Comparison of ENCODE assay signal across 8 mouse cellular contexts in genomic region chr7:12921318-12921704, GRCm38 (mm10). TPM values are rescaled to one million over a fixed set of nuclear protein-coding genes. Genes with fewer than 3 reads are reported as not detected.
DNase-seq lines count a peak whose midpoint lies in the region; ATAC-seq and TF ChIP-seq lines count a peak whose summit lies in the region.

No protein-coding gene starts in this region.

- H3ac ChIP-seq in C2C12 (ENCODE audit: control insufficient read depth, insufficient read length, low read depth): peak overlapping the region; percentile 82

- H3K4me3 ChIP-seq in heart, adult 2 months: peak overlapping the region; percentile 75
- peak overlapping the region; percentile 75 for H3K4me3 ChIP-seq in C2C12 (ENCODE audit: insufficient read depth, poor library complexity, severe bottlenecking)
- H3K4me3 ChIP-seq in forebrain, embryonic 10.5 days: peak overlapping the region; percentile 86
- peak overlapping the region; percentile 84 for H3K4me3 ChIP-seq in liver, embryonic 12.5 days

- H3K36me3 ChIP-seq in heart, adult 2 months (ENCODE audit: control insufficient read depth, insufficient read depth, low read length): peaks cover 13% of the 10 kb centered on the region
- peaks cover 38% of the 10 kb centered on the region for H3K36me3 ChIP-seq in C2C12 (ENCODE audit: control insufficient read depth, insufficient read depth)
- peaks cover 36% of the 10 kb centered on the region for H3K36me3 ChIP-seq in forebrain, embryonic 10.5 days (replicated peaks)
- peaks cover 35% of the 10 kb centered on the region for H3K36me3 ChIP-seq in liver, embryonic 12.5 days

- TF ChIP-seq CTCF in heart, adult 2 months (IDR thresholded peaks at IDR 0.05): no peak
- TF ChIP-seq CTCF in C2C12 (IDR thresholded peaks at IDR 0.05; ENCODE audit: control insufficient read depth, insufficient read depth, insufficient read length): no peak

- peaks cover 4% of the 10 kb centered on the region for H3K4me1 ChIP-seq in heart, adult 2 months (ENCODE audit: control insufficient read depth, insufficient read depth, low read length)
- peaks cover 21% of the 10 kb centered on the region for H3K4me1 ChIP-seq in forebrain, embryonic 10.5 days
- H3K4me1 ChIP-seq in liver, embryonic 12.5 days: peaks cover 44% of the 10 kb centered on the region

- H3K4me2 ChIP-seq in liver, embryonic 12.5 days: peak overlapping the region; percentile 88

- H3K9me3 ChIP-seq in forebrain, embryonic 10.5 days: no peaks in the 10 kb centered on the region
- H3K9me3 ChIP-seq in liver, embryonic 12.5 days (replicated peaks): no peaks in the 10 kb centered on the region

- no peaks in the 10 kb centered on the region for H3K79me2 ChIP-seq in heart, adult 2 months (replicated peaks; ENCODE audit: control insufficient read depth, insufficient read depth, low read length)
- H3K79me2 ChIP-seq in C2C12 (ENCODE audit: control insufficient read depth, insufficient read depth): peaks cover 34% of the 10 kb centered on the region

- H3K27me3 ChIP-seq in heart, adult 2 months (ENCODE audit: control insufficient read depth, insufficient read depth, low read length): no peaks in the 10 kb centered on the region
- H3K27me3 ChIP-seq in C2C12 (ENCODE audit: control insufficient read depth, insufficient read depth, insufficient read length): no peaks in the 10 kb centered on the region
- H3K27me3 ChIP-seq in forebrain, embryonic 10.5 days (ENCODE audit: poor library complexity, severe bottlenecking): peaks cover 10% of the 10 kb centered on the region
- H3K27me3 ChIP-seq in liver, embryonic 12.5 days (replicated peaks): no peaks in the 10 kb centered on the region

- no peak for TF ChIP-seq POLR2A in heart, adult 2 months (IDR thresholded peaks at IDR 0.05; ENCODE audit: insufficient read depth, low read depth, low read length)

- ATAC-seq in liver, embryonic 12.5 days: no peak

- 0% methylated on average over 3 of the region's 3 CpGs for WGBS in heart, adult 2 months
- 0% methylated on average over 3 of the region's 3 CpGs for WGBS in forebrain, embryonic 10.5 days
- WGBS in liver, embryonic 12.5 days (ENCODE audit: insufficient replicate concordance): 0% methylated on average over 3 of the region's 3 CpGs

- TF ChIP-seq EP300 in heart, adult 2 months (IDR thresholded peaks at IDR 0.05; ENCODE audit: insufficient read depth, low read depth, low read length): no peak

- intact Hi-C loops in heart, adult 2 months (cut with DNase I): loop anchor here (5.0 kb wide), 2 partner anchors 56 to 116 kb away; partner anchors contain the start of genes Ube2m and Zfp446
- intact Hi-C loops in heart, postnatal 36 days (cut with DNase I): no loop called here

- peak overlapping the region; percentile 67 for H3K9ac ChIP-seq in heart, adult 2 months (ENCODE audit: low read depth, low read length)
- H3K9ac ChIP-seq in liver, embryonic 12.5 days: peak overlapping the region; percentile 83

- peak overlapping the region; percentile 92 for H3K27ac ChIP-seq in heart, adult 2 months
- peak overlapping the region; percentile 95 for H3K27ac ChIP-seq in forebrain, embryonic 10.5 days
- peak overlapping the region; percentile 91 for H3K27ac ChIP-seq in liver, embryonic 12.5 days

- peaks cover 31% of the 10 kb centered on the region for H3K79me3 ChIP-seq in C2C12 (ENCODE audit: low read depth)

- DNase-seq in heart, adult 2 months: no peak
- DNase-seq in heart, postnatal 36 days: no peak
- DNase-seq in forebrain, embryonic 10.5 days (ENCODE audit: extremely low spot score, low spot score): no peak
- no peak for DNase-seq in retina, embryonic 14.5 days (ENCODE audit: low spot score)
- DNase-seq in urinary bladder, postnatal 36 days (ENCODE audit: low spot score in 2 of 2): no peak
- no peak for DNase-seq in kidney, adult 11 months

TF ChIP-seq in C2C12, 6 proteins besides CTCF, POLR2A, EP300 and RAD21:
- TF ChIP-seq FOSL1 (IDR thresholded peaks at IDR 0.05; ENCODE audit: insufficient read depth, low read length, poor library complexity, severe bottlenecking) (no peak), MYOG (IDR thresholded peaks at IDR 0.05; ENCODE audit: control insufficient read depth, extremely low read depth, insufficient read length) (no peak), USF1 (IDR thresholded peaks at IDR 0.05; ENCODE audit: low read depth) (no peak), MYOD1 (IDR thresholded peaks at IDR 0.05; ENCODE audit: control insufficient read depth, insufficient read length, low read depth) (no peak), CEBPB (IDR thresholded peaks at IDR 0.05; ENCODE audit: low read depth) (no peak)

RNA-seq across cellular contexts. Expression of gene Rps5, which starts 0.8 kb away (rescaled TPM):
- total RNA-seq in heart, adult 2 months (2021): 100 to 1,000 TPM; 525 to 621 TPM
- polyA plus RNA-seq in heart, adult 2 months (2012; rRNA removed): 842 and 914 TPM in 2 replicates
- 100 to 1,000 TPM; 550 to 562 TPM for total RNA-seq in heart, postnatal 36 days (2021)
- 3,397 TPM for polyA plus RNA-seq in C2C12 (2012; fragmentation: generic; extraction: Trizol)
- 1,023 and 1,050 TPM in 2 replicates for polyA plus RNA-seq in forebrain, embryonic 10.5 days (2016; fragmentation: Nextera tagmentation; extraction: Ambion mirVana)
- polyA plus RNA-seq in liver, embryonic 12.5 days (2016; fragmentation: Nextera tagmentation; extraction: Ambion mirVana): 813 and 821 TPM in 2 replicates

RNA-seq across cellular contexts. Expression of gene Rnf225, which starts 5.9 kb away (rescaled TPM):
- total RNA-seq in heart, adult 2 months (2021): under 1 TPM; 0.18 to 0.23 TPM
- polyA plus RNA-seq in heart, adult 2 months (2012; rRNA removed): 0.12 and 0.14 TPM in 2 replicates
- under 1 TPM; 0.25 to 0.38 TPM for total RNA-seq in heart, postnatal 36 days (2021)
- 1.6 TPM for polyA plus RNA-seq in C2C12 (2012; fragmentation: generic; extraction: Trizol)
- polyA plus RNA-seq in forebrain, embryonic 10.5 days (2016; fragmentation: Nextera tagmentation; extraction: Ambion mirVana): 0.55 and 1.0 TPM in 2 replicates
- 0.24 and 0.43 TPM in 2 replicates for polyA plus RNA-seq in liver, embryonic 12.5 days (2016; fragmentation: Nextera tagmentation; extraction: Ambion mirVana)

RNA-seq across cellular contexts. Expression of gene Zscan22, which starts 23.7 kb away (rescaled TPM):
- 1 to 10 TPM; 5.7 TPM for total RNA-seq in heart, adult 2 months (2021)
- 6.0 and 9.2 TPM in 2 replicates for polyA plus RNA-seq in heart, adult 2 months (2012; rRNA removed)
- total RNA-seq in heart, postnatal 36 days (2021): 1 to 10 TPM; 4.4 to 4.9 TPM
- polyA plus RNA-seq in C2C12 (2012; fragmentation: generic; extraction: Trizol): 5.1 TPM
- 18.5 and 19.8 TPM in 2 replicates for polyA plus RNA-seq in forebrain, embryonic 10.5 days (2016; fragmentation: Nextera tagmentation; extraction: Ambion mirVana)
- 5.9 and 6.6 TPM in 2 replicates for polyA plus RNA-seq in liver, embryonic 12.5 days (2016; fragmentation: Nextera tagmentation; extraction: Ambion mirVana)

RNA-seq across cellular contexts. Expression of gene Zfp128, which starts 40.3 kb away (rescaled TPM):
- 1 to 10 TPM; 3.0 to 3.5 TPM for total RNA-seq in heart, adult 2 months (2021)
- polyA plus RNA-seq in heart, adult 2 months (2012; rRNA removed): 1.3 and 3.0 TPM in 2 replicates
- total RNA-seq in heart, postnatal 36 days (2021): 1 to 10 TPM; 3.0 to 3.6 TPM
- polyA plus RNA-seq in C2C12 (2012; fragmentation: generic; extraction: Trizol): 0.92 TPM
- 4.4 and 5.1 TPM in 2 replicates for polyA plus RNA-seq in forebrain, embryonic 10.5 days (2016; fragmentation: Nextera tagmentation; extraction: Ambion mirVana)
- polyA plus RNA-seq in liver, embryonic 12.5 days (2016; fragmentation: Nextera tagmentation; extraction: Ambion mirVana): 0.86 and 1.0 TPM in 2 replicates

RNA-seq across cellular contexts. Expression of gene Zfp324, which starts 44.3 kb away (rescaled TPM):
- total RNA-seq in heart, adult 2 months (2021): 1 to 10 TPM; 2.6 to 3.6 TPM
- polyA plus RNA-seq in heart, adult 2 months (2012; rRNA removed): 2.3 and 2.9 TPM in 2 replicates
- total RNA-seq in heart, postnatal 36 days (2021): 1 to 10 TPM; 2.8 to 3.7 TPM
- 4.6 TPM for polyA plus RNA-seq in C2C12 (2012; fragmentation: generic; extraction: Trizol)
- polyA plus RNA-seq in forebrain, embryonic 10.5 days (2016; fragmentation: Nextera tagmentation; extraction: Ambion mirVana): 10.5 and 11.1 TPM in 2 replicates
- 4.4 and 5.1 TPM in 2 replicates for polyA plus RNA-seq in liver, embryonic 12.5 days (2016; fragmentation: Nextera tagmentation; extraction: Ambion mirVana)
